Mouse (Mus musculus) gonadal fat pad, adult 2 months (tissue): ENCODE data around the gene D17Wsu92e. TPM values are rescaled to one million over a fixed set of nuclear protein-coding genes. Genes with fewer than 3 reads are reported as not detected.

Source experiments
- DNase-seq: peaks from one replicate; pipeline ENCODE4 v3.0.0-alpha.2; 2012; ENCODE audit warnings: low read depth
- polyA plus RNA-seq: library from polyadenylated mRNA; depleted of rRNA; stranded (reverse); fragments of >200 nt; gene quantifications from 2 replicates; pipeline ENCODE4 v1.2.3, GENCODE M21; 2012

Gene D17Wsu92e
- polyA plus RNA-seq, 1 experiment = 83.0 TPM

GRCm38 (mm10) chr17:27748123-27748522 is 72.3 kb downstream of the D17Wsu92e start:
- no peak for DNase-seq

- no peak for DNase-seq
Measured at GRCm38 (mm10) chr17:27746446-27746845, 74.0 kb downstream of the D17Wsu92e start.

GRCm38 (mm10) chr17:27740961-27741360 is 79.5 kb downstream of the D17Wsu92e start:
- DNase-seq = no peak

DNA sequence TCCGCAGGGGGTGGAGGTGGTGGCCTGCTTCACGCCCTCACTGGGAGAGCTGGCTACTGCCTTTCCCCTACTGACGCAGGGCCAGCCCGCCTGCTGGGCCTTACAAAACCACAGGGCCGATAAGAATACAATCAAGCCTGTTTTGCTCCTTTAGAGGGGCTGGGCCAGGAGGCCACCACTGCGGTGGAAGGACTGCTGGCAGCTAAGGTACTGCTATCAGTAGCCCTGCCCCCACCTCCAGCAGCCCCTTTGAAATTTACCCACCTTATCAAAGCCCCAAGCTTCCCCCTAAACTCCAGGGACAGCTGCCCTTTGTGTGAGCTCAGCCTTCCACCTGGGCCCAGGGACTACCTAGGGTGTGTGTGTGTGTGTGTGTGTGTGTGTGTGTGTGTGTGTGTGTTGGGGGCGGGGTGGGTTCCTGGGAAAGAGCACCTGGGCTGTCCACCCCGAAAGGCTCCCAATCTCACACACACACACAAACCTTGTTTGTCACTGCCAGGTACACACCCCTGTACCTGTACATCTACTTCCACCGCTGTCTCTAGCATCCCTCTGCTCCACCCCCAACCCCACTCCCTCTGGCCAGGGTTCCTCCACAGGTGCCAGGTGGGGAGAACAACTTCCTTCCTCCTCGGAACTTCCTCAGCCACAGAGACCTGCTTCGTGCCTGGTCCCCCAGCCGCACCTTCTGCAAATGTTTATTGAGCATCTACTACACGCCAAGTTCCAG is 85.9 kb downstream of the D17Wsu92e start:
- no peak for DNase-seq

- DNase-seq = no peak
Measured at GRCm38 (mm10) chr17:27732694-27733093, 87.8 kb downstream of the D17Wsu92e start.

- no peak for DNase-seq
Measured at GRCm38 (mm10) chr17:27732152-27732551, 88.3 kb downstream of the D17Wsu92e start.

DNA sequence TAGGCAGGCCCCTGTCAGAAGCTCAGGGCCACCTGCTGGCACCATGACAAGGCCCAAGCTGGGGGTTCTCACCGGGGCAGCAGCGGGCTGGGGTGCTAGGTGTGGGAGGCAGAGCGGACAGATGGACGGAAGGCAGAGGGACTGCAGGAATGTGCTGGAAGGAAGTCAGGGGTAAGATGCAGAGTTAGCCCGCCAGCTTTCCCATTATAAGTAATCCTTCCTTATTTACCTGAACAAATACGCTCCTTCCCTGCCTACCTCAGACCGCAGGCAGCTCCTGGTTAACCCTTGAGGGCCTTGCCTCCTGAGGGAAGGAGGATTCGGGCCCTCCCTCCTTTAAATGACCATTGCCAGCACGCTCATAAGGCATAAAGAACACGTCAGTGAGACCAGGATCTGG is 91.7 kb downstream of the D17Wsu92e start, which contains the start of gene Spdef:
Gene Spdef (minus strand): TSS at position 186 of the 400 bp plus-strand sequence.
- DNase-seq = no peak

DNA sequence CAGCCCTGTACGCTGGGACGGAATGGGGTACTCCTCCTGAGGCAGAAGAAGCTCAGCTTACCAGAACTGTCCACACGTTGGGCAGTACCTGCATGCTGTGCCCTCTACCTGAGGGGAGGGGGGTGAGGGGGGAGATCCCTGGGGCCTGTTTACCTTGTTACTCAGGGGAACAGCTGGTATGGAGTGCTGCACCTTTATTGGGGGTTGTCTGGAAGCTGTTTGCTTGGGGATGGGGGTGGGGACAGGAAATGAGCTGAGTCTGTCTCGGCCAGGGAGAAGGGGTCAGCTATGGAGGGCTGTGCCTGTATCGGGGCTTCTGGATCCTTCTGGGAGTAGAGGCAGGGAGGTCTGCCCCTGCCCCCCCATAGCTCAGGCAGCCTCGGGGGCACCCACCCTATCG is 93.9 kb downstream of the D17Wsu92e start:
- no peak for DNase-seq

DNA sequence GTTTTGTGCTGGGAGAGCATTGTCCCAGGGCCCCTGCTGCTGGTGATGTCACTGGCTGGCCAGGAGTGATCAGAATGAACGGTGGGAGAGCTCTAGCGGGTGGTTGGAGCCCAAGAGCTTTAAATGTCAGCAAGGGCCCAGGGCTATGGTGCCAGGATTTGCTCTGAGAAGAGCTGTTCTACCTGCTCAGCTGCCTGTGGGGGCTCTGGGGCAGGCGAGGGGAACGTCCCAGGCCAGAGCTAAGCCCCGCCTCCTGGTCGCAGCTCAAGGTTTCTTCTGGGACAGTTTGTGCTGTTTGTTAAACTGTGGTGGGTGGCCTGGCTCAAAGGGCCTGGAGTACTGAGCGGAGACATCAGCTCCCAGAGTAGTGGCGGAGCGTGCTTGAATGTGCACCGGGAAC is 95.0 kb downstream of the D17Wsu92e start:
- DNase-seq = no peak

- DNase-seq = no peak
Measured at GRCm38 (mm10) chr17:27725011-27725410, 95.4 kb downstream of the D17Wsu92e start.

DNA sequence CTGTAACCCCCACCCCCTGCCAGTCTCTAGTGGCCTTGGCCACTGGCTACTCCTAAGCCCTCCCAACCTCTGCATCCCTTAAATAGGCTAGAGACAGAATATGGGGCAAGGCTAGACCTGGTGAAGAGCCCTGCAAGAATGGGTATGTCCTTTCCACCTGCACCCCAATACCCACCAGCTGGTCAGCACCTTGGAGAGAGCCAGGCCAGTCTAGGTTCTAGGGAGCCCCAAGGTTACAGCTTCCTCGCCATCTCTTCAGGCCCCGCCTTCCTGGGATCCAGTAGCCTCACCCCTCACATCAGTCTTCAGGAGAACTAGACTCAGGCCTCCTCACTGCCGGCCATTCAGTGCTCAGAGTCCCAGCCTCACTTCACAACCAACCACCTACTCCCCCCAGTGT is 96.1 kb downstream of the D17Wsu92e start:
- DNase-seq = no peak

DNA sequence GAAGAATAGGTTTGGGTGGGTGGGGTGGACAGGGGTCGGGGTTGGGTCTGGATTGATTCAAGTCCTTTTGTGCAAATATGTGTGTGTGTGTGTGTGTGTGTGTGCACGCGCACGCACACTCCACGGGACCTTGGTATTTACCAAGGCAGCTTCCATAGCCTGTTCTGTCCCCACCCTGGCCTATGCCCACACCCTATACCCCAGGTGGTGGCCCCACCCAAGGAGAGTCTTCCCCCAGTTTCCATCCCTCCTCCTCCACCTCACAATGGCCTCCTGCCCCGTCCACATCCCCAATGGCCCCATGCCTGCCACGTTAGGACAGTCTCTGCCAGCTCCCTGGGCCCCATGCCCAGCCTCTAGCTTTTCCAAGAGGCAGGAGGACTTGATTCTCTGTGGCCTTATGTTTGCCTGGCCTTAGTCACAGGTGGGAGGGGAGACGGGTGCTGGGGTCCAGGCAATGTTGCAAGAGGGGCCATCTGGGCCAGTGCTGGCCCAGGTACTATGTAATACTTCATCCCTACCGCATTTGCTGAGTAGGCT is 99.3 kb downstream of the D17Wsu92e start:
- DNase-seq = no peak

DNA sequence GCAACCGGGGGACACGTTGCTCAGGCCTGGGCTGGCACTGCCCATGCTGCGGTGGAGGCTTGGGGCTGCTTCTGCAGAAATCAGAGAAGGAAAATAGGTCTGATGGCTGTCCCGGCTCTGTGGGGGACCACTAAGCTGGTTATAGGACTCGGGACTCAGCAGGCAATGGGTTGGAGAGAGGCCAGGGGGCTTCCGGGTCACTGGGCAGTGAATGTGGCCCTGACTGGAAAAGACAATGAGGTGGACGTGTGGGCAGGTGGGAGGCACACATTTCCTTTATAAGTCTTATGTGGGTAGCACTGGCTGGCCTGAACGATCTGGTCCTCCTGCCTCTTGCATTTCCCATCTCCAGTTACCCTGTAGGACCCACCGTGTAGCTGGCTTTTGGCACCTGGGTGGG is 100.1 kb downstream of the D17Wsu92e start:
- DNase-seq = no peak

GRCm38 (mm10) chr17:27719663-27720062 is 100.8 kb downstream of the D17Wsu92e start:
- no peak for DNase-seq

- DNase-seq = no peak
Measured at GRCm38 (mm10) chr17:27718250-27718649, 102.2 kb downstream of the D17Wsu92e start.

DNA sequence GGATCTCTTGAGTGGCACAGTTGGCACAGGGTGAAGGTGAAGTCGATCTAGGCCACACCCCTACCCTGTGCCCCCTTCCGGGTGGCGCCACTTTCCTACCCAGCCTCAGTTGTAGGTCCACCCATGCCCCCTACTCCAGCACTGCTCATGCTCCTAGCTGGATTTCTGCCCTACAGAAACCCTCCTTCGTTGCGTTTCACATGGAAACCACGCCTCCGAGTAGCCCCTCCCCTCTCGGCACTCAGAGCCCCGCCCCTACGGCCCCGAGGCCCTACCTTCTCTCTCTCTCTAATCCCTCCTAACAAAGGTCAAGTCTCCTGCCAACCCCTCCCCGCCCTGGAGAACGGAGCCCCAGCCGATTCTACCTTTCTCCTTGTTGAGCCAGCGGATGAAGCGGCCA is 103.6 kb downstream of the D17Wsu92e start:
- DNase-seq = no peak

GRCm38 (mm10) chr17:27712832-27713231 is 107.6 kb downstream of the D17Wsu92e start:
- DNase-seq = no peak

DNA sequence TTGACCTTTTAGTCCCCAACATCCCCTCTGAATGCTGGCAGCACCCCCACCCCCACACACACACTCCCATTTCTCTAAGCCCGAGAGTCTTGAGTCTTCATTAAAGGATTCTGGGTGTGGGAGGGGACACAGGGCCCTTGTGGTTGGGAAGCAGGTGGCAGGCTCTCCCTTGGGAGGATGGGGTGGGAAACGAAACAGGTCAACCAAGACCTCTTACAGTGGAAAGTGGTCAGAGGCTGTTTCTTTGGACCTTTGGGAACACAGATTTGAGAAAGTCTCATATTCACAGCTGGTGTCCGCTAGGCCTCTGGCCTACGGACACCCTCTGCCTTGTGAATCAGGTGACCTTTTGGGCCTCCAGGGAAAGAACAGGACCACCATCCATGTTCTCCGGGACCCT is 110.8 kb downstream of the D17Wsu92e start:
- DNase-seq = no peak

DNA sequence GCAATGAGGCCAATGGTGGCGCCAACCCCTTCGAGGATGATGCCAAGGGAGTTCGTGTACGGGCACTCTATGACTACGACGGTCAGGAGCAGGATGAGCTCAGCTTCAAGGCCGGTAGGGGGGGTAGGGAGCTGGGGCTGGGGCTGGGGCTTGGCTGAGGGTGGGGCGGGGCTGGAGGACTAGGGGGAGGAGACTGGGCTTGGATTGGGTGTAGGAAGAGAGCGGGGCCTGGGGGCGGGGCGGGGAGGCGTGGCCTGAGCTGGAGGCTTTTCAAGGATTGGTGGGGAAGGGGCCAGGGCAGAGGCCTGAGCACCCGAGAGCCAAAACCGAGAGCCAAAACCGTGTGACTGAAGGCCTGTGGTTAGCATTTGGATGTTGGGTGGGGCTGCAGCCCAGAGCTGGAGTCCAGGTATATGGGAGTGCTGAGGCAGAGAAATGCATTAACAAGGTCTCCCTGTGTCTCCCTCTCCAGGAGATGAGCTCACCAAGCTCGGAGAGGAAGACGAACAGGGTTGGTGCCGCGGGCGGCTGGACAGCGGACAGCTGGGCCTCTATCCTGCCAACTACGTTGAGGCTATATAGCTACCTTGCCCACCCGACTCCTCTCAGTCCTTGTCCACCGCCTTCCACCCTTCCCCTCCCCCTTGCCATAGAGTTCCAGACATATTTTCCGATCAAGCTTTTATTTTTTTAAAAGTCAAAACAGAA is 112.3 kb downstream of the D17Wsu92e start:
- DNase-seq = no peak

DNA sequence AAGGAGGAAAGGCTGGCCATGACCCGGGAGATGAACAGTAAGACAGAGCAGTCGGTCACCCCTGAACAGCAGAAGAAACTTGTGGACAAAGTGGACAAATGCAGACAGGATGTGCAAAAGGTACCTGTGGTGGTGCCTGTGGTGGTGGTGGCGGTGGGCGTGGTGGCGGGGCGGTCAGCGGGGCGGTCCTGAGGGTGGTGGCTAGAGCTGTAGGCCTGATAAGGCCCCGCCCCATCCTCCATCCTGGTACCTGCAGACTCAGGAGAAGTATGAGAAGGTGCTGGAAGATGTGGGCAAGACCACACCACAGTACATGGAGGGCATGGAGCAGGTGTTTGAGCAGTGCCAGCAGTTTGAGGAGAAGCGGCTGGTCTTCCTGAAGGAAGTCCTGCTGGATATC is 114.8 kb downstream of the D17Wsu92e start:
- DNase-seq = no peak

DNA sequence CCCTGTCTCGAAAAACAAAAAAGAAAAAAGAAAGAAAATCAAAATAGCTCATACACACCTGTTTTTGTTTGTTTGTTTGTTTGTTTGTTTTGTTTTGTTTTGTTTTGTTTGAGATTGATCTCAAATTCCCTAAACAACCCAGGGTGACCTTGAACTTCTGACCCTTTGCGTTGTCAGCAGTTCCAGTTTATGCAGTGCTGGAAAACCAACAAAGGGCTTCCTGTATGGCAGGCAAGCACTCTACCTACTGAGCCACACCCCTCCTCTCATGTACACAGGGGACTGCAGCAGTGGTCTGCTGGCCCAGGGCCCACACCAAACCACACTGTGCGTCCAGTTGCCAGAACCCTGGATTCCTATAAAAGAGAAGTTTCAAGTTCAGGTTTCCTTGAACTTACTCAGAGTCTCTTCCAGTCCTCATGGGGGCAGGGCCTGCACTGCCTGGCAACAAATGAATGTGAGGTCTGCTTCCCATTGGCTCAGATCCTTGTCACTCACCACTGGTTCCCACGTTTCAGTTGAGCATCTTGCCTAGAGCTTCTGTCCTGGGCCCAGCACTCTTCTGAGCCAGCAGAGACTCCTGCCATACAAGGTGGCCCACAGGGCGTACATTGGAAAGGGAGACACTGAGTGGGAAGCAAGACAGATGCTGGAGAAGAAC is 116.4 kb downstream of the D17Wsu92e start:
- no peak for DNase-seq

- DNase-seq = no peak
Measured at GRCm38 (mm10) chr17:27702518-27702917, 117.9 kb downstream of the D17Wsu92e start.

GRCm38 (mm10) chr17:27701856-27702255 is 118.6 kb downstream of the D17Wsu92e start:
- DNase-seq = no peak
